Mouse (Mus musculus) cortical plate, adult 2 months (tissue): Measurements from ENCODE around the gene Fam83c.

Experiments
- CTCF ChIP-seq: fragments of 200-500 bp; IDR thresholded peaks from 2 replicates; pipeline ENCODE4 v1.5.1; 2011; ENCODE audit warnings: mild to moderate bottlenecking, control low read depth, low read length; ENCODE audit not compliant: insufficient read depth; ENCODE audit errors: extremely low read depth
- POLR2A ChIP-seq: fragments of 200-500 bp; IDR thresholded peaks from 2 replicates; pipeline ENCODE4 v1.6.1; 2011; ENCODE audit warnings: mild to moderate bottlenecking, low read length, control low read depth; ENCODE audit not compliant: insufficient read depth; ENCODE audit errors: extremely low read depth

- TF ChIP-seq POLR2A, result no peak
- TF ChIP-seq CTCF, result no peak
Measured at GRCm38 (mm10) chr2:155779066-155779465, 55.6 kb downstream of the Fam83c start.
